Mouse (Mus musculus): ENCODE data around the gene Gemin5. TPM values are rescaled to one million over a fixed set of nuclear protein-coding genes. Genes with fewer than 3 reads are reported as not detected.
A peak's percentile ranks its signal among the peaks of the same experiment; 100 is the strongest.
"Not testable (repeated sequence)": the region's sequence is repeated elsewhere in the genome, so short reads cannot be mapped to it uniquely, and the experiment has no call there.

The Gemin5 gene
- polyA plus RNA-seq, 1 experiment: 27.8 TPM

- Histone ChIP-seq H3K36me3 (ENCODE audit: control insufficient read depth, insufficient read depth, low read length) (no peaks in the 10 kb centered on the region), H3K4me1 (ENCODE audit: control insufficient read depth, insufficient read depth, low read length) (no peaks in the 10 kb centered on the region), H3K4me3 (ENCODE audit: control insufficient read depth, low read depth, low read length) (no peak overlapping the region), H3K27me3 (ENCODE audit: control insufficient read depth, insufficient read depth, low read length) (no peaks in the 10 kb centered on the region), H3K27ac (ENCODE audit: control insufficient read depth, insufficient read depth, low read depth, low read length) (no peak overlapping the region)
- TF ChIP-seq POLR2A (IDR thresholded peaks at IDR 0.05; ENCODE audit: control insufficient read depth, low read depth, low read length) (no peak), CTCF (IDR thresholded peaks at IDR 0.05; ENCODE audit: control insufficient read depth, insufficient read depth, insufficient replicate concordance, low read depth, low read length) (no peak)
Measured at GRCm38 (mm10) chr11:58193326-58193725, 25.0 kb upstream of the Gemin5 start.

DNA sequence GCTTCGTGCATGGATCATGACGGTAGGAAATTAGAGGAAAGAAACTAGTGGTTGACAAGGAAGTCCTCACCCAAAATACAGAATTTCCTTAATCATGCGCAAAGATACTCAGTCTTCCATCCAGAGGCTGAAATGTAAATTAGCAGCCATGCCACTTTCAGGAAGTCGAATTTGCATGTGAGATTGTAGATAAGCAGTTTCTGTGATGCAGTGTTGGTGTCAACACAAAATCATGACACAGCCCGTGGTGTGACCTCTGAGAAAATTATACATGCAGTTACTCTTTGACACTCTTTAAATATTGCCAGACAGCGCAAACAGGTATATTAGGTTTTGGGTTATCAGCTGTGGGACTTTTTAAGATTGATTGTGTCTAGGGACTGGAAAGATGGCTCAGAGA, 21.3 kb upstream of the Gemin5 start:
- no peak for TF ChIP-seq CTCF (IDR thresholded peaks at IDR 0.05; ENCODE audit: control insufficient read depth, insufficient read depth, insufficient replicate concordance, low read depth, low read length)
- no peak for TF ChIP-seq POLR2A (IDR thresholded peaks at IDR 0.05; ENCODE audit: control insufficient read depth, low read depth, low read length)
- Histone ChIP-seq H3K4me3 (ENCODE audit: control insufficient read depth, low read depth, low read length) (no peak overlapping the region), H3K27me3 (ENCODE audit: control insufficient read depth, insufficient read depth, low read length) (no peaks in the 10 kb centered on the region), H3K27ac (ENCODE audit: control insufficient read depth, insufficient read depth, low read depth, low read length) (no peak overlapping the region), H3K4me1 (ENCODE audit: control insufficient read depth, insufficient read depth, low read length) (no peaks in the 10 kb centered on the region), H3K36me3 (ENCODE audit: control insufficient read depth, insufficient read depth, low read length) (no peaks in the 10 kb centered on the region)

GRCm38 (mm10) chr11:58183579-58183978, 15.2 kb upstream of the Gemin5 start:
- TF ChIP-seq POLR2A (IDR thresholded peaks at IDR 0.05; ENCODE audit: control insufficient read depth, low read depth, low read length) (no peak), CTCF (IDR thresholded peaks at IDR 0.05; ENCODE audit: control insufficient read depth, insufficient read depth, insufficient replicate concordance, low read depth, low read length) (no peak)
- Histone ChIP-seq H3K36me3 (ENCODE audit: control insufficient read depth, insufficient read depth, low read length) (no peaks in the 10 kb centered on the region), H3K27ac (ENCODE audit: control insufficient read depth, insufficient read depth, low read depth, low read length) (no peak overlapping the region), H3K27me3 (ENCODE audit: control insufficient read depth, insufficient read depth, low read length) (no peaks in the 10 kb centered on the region), H3K4me3 (ENCODE audit: control insufficient read depth, low read depth, low read length) (no peak overlapping the region), H3K4me1 (ENCODE audit: control insufficient read depth, insufficient read depth, low read length) (no peaks in the 10 kb centered on the region)

DNA sequence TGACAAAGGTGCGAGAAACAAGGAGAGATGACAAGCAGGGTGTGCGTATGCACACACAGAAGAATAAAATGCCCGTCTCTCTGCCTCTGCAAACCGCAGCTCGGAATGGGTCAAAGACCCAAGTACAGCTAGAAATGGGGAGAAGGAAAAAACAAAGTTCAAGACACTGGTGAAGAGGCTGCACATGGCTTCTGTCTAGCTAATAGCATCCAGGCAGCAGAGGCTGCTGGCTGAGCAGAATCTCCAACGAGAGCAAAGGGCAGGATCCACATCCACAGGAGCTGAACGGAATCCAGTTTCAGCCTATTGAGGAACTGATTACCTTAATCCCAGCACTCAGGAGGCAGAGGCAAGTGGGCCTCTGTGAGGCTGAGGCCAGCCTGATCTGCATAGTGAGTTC, 12.4 kb upstream of the Gemin5 start:
- Histone ChIP-seq H3K27ac (ENCODE audit: control insufficient read depth, insufficient read depth, low read depth, low read length) (no peak overlapping the region), H3K4me1 (ENCODE audit: control insufficient read depth, insufficient read depth, low read length) (no peaks in the 10 kb centered on the region), H3K36me3 (ENCODE audit: control insufficient read depth, insufficient read depth, low read length) (no peaks in the 10 kb centered on the region; the same call in 1 of the 2 replicates), H3K27me3 (ENCODE audit: control insufficient read depth, insufficient read depth, low read length) (no peaks in the 10 kb centered on the region), H3K4me3 (ENCODE audit: control insufficient read depth, low read depth, low read length) (no peak overlapping the region)
- no peak for TF ChIP-seq POLR2A (IDR thresholded peaks at IDR 0.05; ENCODE audit: control insufficient read depth, low read depth, low read length)
- no peak for TF ChIP-seq CTCF (IDR thresholded peaks at IDR 0.05; ENCODE audit: control insufficient read depth, insufficient read depth, insufficient replicate concordance, low read depth, low read length)

GRCm38 (mm10) chr11:58179986-58180385, 11.6 kb upstream of the Gemin5 start:
- not testable (repeated sequence) for H3K4me1 ChIP-seq (ENCODE audit: control insufficient read depth, insufficient read depth, low read length); H3K36me3 ChIP-seq (ENCODE audit: control insufficient read depth, insufficient read depth, low read length); H3K27me3 ChIP-seq (ENCODE audit: control insufficient read depth, insufficient read depth, low read length); H3K27ac ChIP-seq (ENCODE audit: control insufficient read depth, insufficient read depth, low read depth, low read length); H3K4me3 ChIP-seq (ENCODE audit: control insufficient read depth, low read depth, low read length)

- Histone ChIP-seq H3K36me3 (ENCODE audit: control insufficient read depth, insufficient read depth, low read length) (no peaks in the 10 kb centered on the region; the same call in 1 of the 2 replicates), H3K4me3 (ENCODE audit: control insufficient read depth, low read depth, low read length) (no peak overlapping the region), H3K27ac (ENCODE audit: control insufficient read depth, insufficient read depth, low read depth, low read length) (no peak overlapping the region), H3K4me1 (ENCODE audit: control insufficient read depth, insufficient read depth, low read length) (no peaks in the 10 kb centered on the region), H3K27me3 (ENCODE audit: control insufficient read depth, insufficient read depth, low read length) (no peaks in the 10 kb centered on the region)
- peak; percentile 47; the same call in 1 of the 2 replicates for TF ChIP-seq CTCF (IDR thresholded peaks at IDR 0.05; ENCODE audit: control insufficient read depth, insufficient read depth, insufficient replicate concordance, low read depth, low read length)
- TF ChIP-seq POLR2A (IDR thresholded peaks at IDR 0.05; ENCODE audit: control insufficient read depth, low read depth, low read length): no peak
Measured at GRCm38 (mm10) chr11:58179563-58179962, 11.2 kb upstream of the Gemin5 start.

- Histone ChIP-seq H3K4me3 (ENCODE audit: control insufficient read depth, low read depth, low read length) (peak within 1 kb of the TSS; percentile 86), H3K27ac (ENCODE audit: control insufficient read depth, insufficient read depth, low read depth, low read length) (peak within 1 kb of the TSS; percentile 69), H3K36me3 (ENCODE audit: control insufficient read depth, insufficient read depth, low read length) (peaks cover 2% of the 10 kb centered on the region; the same call in 1 of the 2 replicates), H3K27me3 (ENCODE audit: control insufficient read depth, insufficient read depth, low read length) (no peaks in the 10 kb centered on the region), H3K4me1 (ENCODE audit: control insufficient read depth, insufficient read depth, low read length) (peaks cover 3% of the 10 kb centered on the region; the same call in 1 of the 2 replicates)
- peak; percentile 85 for TF ChIP-seq POLR2A (IDR thresholded peaks at IDR 0.05; ENCODE audit: control insufficient read depth, low read depth, low read length)
- no peak for TF ChIP-seq CTCF (IDR thresholded peaks at IDR 0.05; ENCODE audit: control insufficient read depth, insufficient read depth, insufficient replicate concordance, low read depth, low read length)
Measured at GRCm38 (mm10) chr11:58171459-58172091, 3.2 kb upstream of the Gemin5 start, which contains the start of gene Mrpl22. Mrpl22 (plus strand) TSS chr11:58171661.

Measured in testis, adult 2 months (tissue).